Mouse (Mus musculus) CD4-positive, CD25-positive, alpha-beta regulatory T cell (primary cell): ENCODE data around the gene Dtx4. TPM values are rescaled to one million over a fixed set of nuclear protein-coding genes. Genes with fewer than 3 reads are reported as not detected.

Experiments used
- polyA plus RNA-seq: library from polyadenylated mRNA; unstranded; fragments of 100-300 nt; shearing (Covaris generic); gene quantifications from one replicate; pipeline ENCODE4 v1.2.1, GENCODE M21; 2017

Dtx4 gene
- 7.9 TPM for polyA plus RNA-seq

DNA sequence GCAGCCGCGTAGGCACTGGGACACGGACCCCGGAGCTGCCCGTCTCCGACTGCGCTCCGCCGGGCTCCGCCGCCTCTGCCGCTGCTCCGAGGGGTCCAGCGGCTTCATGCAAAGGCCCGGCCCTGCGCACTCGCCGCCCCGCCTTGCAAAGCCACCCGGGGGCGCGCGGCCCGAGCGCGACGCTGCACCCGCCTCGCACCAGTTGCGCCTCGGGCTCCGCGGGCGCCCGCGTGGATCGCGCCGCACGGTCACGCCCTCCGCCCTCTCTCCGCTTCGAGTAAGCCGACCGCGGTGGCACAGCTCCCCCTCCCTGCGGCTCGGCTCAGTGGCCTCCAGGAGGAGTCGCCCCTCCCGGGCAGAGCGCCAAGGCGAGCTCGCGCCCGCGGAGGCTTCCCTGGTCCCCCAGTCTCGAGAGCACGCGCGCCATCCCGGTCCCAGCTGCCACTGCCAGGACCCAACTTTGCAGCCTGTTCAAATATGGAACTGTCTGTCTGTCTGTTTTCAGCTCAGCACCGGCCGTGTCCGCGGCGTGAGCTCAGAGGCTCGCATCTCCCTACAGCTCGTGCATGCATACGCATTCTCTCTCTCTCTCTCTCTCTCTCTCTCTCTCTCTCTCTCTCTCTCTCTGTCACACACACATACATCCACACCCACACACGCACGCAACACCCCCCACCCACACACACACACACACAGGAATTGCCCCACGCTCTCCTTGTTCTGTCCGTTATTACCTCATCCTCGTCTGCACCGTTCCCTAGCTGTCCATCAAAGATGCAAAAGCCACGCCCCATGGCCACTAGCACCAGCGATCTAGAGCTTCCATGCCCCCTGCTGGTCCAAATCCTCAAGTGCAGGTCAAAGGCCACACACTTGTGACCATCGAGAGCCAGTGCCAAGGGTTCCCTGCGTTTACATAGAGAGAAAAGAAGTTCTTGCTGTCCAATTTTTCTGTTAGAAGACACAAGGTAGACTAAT lies at the start of gene Dtx4:
Dtx4 (minus strand) TSS at position 85 of the 978 bp plus-strand sequence.

GRCm38 (mm10) chr19:12545440-12545839 lies 44.2 kb upstream of the Dtx4 start, which contains the start of gene Fam111a:
Gene Fam111a, plus strand, starts transcription at chr19:12545740.

DNA sequence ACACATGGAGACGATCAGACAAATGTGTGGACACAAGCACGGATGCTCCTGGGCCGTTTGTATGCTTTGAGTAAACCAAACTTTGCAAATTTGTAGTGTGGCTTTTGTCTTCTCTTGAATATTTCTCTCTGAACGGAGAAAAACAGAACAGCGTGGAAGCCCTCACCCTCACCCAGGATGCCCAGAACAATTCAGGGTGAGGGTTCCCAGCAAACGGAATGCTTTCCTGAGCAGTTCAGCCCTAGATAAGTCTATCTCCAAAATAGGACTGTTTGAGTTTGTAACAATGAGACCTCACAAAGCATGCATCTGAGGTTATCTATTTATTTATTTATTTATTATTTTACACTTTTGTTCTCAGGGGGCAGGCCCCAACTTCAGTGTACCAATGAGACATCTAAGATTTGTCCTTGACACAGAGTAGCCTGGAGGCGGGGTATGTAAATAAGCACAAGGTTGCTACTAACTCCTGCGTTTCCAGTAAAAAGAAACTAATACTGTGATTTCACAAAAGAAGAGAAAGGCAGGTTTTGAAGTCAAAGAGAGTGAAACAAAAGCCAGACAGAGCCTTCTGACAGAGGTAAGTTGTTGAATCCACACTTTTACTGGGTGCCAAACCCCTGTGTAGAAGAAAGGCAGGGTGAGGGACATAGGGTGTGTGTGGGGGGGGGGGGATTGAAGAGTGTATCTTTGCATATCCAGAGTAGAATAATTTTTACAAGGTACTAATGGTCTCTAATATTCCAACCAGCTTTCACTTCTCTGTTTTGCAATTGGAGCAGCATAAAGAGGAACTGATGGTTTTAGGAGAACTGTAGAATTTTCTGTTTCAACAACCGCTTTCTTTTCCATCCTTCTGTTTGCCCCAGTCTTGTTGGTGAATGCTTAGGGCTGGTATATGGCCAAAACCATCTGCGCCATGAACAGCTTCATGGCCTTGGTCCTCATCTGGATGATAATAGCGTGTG lies 40.7 kb downstream of the Dtx4 start, which contains the start of gene Mpeg1:
Mpeg1 (plus strand) TSS at position 498 of the 968 bp plus-strand sequence.

GRCm38 (mm10) chr19:12427605-12428004 lies 73.6 kb downstream of the Dtx4 start, which contains the start of gene Pfpl:
Gene Pfpl, plus strand, starts transcription at chr19:12427905.

DNA sequence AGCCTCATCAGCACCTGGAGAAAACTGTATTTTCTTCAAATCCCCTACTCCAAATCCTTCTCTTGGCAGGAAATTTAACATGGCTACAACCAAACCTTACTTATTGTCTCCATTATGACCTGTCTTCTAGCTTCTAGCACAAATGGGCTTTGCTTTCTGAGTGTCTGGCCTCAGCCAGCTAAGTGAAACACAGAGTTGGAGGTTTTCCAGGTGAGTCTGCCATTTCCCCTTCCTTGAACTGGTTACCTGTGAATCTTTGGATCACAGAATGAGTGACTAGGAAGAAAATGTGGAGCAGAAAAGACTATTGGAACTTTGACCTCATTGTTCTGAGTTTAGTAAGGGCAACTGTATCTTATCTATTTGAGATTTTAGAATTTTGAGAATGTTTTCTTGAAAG lies 83.9 kb downstream of the Dtx4 start, which contains the start of gene Olfr1441:
Olfr1441 (plus strand) TSS at position 73 of the 400 bp plus-strand sequence.

Other genes with a start within 250 kb of the Dtx4 start
- not detected for gene Olfr235, start 240.4 kb downstream of the Dtx4 start, polyA plus RNA-seq
- gene Olfr1434, start 221.6 kb downstream of the Dtx4 start, polyA plus RNA-seq = not detected
- not detected for gene Olfr1436, start 202.3 kb downstream of the Dtx4 start, polyA plus RNA-seq
- 0.11 TPM for gene Olfr1437, start 176.4 kb downstream of the Dtx4 start, polyA plus RNA-seq
- gene Olfr1438-ps1, start 165.5 kb downstream of the Dtx4 start, polyA plus RNA-seq = not detected
- gene Olfr1440, start 114.2 kb downstream of the Dtx4 start, polyA plus RNA-seq = not detected
- gene Olfr1441, start 84.0 kb downstream of the Dtx4 start, polyA plus RNA-seq = not detected
- gene Pfpl, start 73.5 kb downstream of the Dtx4 start, polyA plus RNA-seq = 0.08 TPM
- 0.50 TPM for gene Mpeg1, start 40.7 kb downstream of the Dtx4 start, polyA plus RNA-seq
- gene Fam111a, start 44.3 kb upstream of the Dtx4 start, polyA plus RNA-seq = 39.7 TPM
- gene Gm4952, start 98.5 kb upstream of the Dtx4 start, polyA plus RNA-seq = not detected
- not detected for gene Glyat, start 131.9 kb upstream of the Dtx4 start, polyA plus RNA-seq
- gene Olfr1442, start 169.0 kb upstream of the Dtx4 start, polyA plus RNA-seq = not detected
- gene Olfr1443, start 176.7 kb upstream of the Dtx4 start, polyA plus RNA-seq = not detected
- gene Keg1, start 194.3 kb upstream of the Dtx4 start, polyA plus RNA-seq = not detected